Mouse (Mus musculus) Patski (cell line): ENCODE measurements around the gene F2r. TPM values are rescaled to one million over a fixed set of nuclear protein-coding genes. Genes with fewer than 3 reads are reported as not detected.

Experiments used
- ATAC-seq: fragments of 100-300 bp; one replicate; pipeline ENCODE4 v1.8.0; 2021
- CTCF ChIA-PET: fragments of 350-600 bp; sonication (Branson Sonifier 250); formaldehyde crosslinking; loops from one replicate; lab custom pipeline; 2022; ENCODE audit warnings: inconsistent platforms; lab: Charles Lee
- POLR2A ChIA-PET: fragments of 350-600 bp; sonication (Branson Sonifier 250); formaldehyde crosslinking; loops from one replicate; lab custom pipeline; 2022; ENCODE audit warnings: antibody characterized with exemption, inconsistent platforms; lab: Charles Lee
- DNase-seq: peaks from one replicate; pipeline ENCODE4 v3.0.0-alpha.2; 2011; ENCODE audit warnings: low read depth, low spot score
- H3K27me3 ChIP-seq: fragments of 371-371 bp; one replicate; pipeline ENCODE4 v1.5.1; 2021
- CTCF ChIP-seq: fragments of 100-300 bp; IDR thresholded peaks from one replicate; pipeline ENCODE4 v1.5.1; 2021
- in situ Hi-C: fragments of 300-500 bp; cut with MboI; formaldehyde crosslinking; loops from 3 replicates; pipeline ENCODE4 v1.11.1; 2018; ENCODE audit warnings: low pct_unique_long_range_greater_than_20kb, mixed read lengths
- polyA plus RNA-seq: library from polyadenylated mRNA; unstranded; gene quantifications from one replicate; pipeline ENCODE4 v1.2.3, GENCODE M21; 2021

F2r gene
- polyA plus RNA-seq, 1 experiment from 2014 or later: 168 TPM

- in situ Hi-C loops: no loop called here
- no peaks in the 10 kb centered on the region for H3K27me3 ChIP-seq
- no peak for ATAC-seq
- DNase-seq: no peak
- POLR2A ChIA-PET: no interaction called here
- no peak for TF ChIP-seq CTCF
- CTCF ChIA-PET: no interaction called here
These were observed 29.0 kb upstream of the F2r start for GRCm38 (mm10) chr13:95647248-95647647.

- in situ Hi-C loops: no loop called here
- CTCF ChIA-PET: no interaction called here
- H3K27me3 ChIP-seq: no peaks in the 10 kb centered on the region
- no peak for TF ChIP-seq CTCF
- DNase-seq: no peak
- POLR2A ChIA-PET: no interaction called here
- ATAC-seq: no peak
These were observed 28.4 kb upstream of the F2r start for GRCm38 (mm10) chr13:95646687-95647111.

GRCm38 (mm10) chr13:95643740-95644139 lies 25.5 kb upstream of the F2r start:
- in situ Hi-C loops: no loop called here
- DNase-seq (no peak), ATAC-seq (peak; percentile 61)
- TF ChIP-seq CTCF: no peak
- no peaks in the 10 kb centered on the region for H3K27me3 ChIP-seq
- CTCF ChIA-PET: interaction anchor here (1.6 kb wide), 1 partner anchor 22 kb away, joined by 3 read pairs; no protein-coding TSS in a partner anchor
- POLR2A ChIA-PET: interaction anchor here (0.6 to 1.4 kb wide), 2 partner anchors 25 to 80 kb away, joined by 4 to 5 read pairs; partner anchors contain the start of gene F2r

GRCm38 (mm10) chr13:95641061-95641986 lies 23.0 kb upstream of the F2r start:
- DNase-seq (no peak), ATAC-seq (peak; percentile 59)
- H3K27me3 ChIP-seq: no peaks in the 10 kb centered on the region
- no peak for TF ChIP-seq CTCF
- CTCF ChIA-PET: interaction anchor here (1.1 to 1.4 kb wide), 2 partner anchors 14 to 77 kb away, joined by 3 read pairs; no protein-coding TSS in a partner anchor
- in situ Hi-C loops: no loop called here
- POLR2A ChIA-PET: no interaction called here

GRCm38 (mm10) chr13:95640408-95640807 lies 22.1 kb upstream of the F2r start:
- CTCF ChIA-PET: interaction anchor here (1.4 kb wide), 2 partner anchors 16 to 76 kb away, joined by 3 to 4 read pairs; no protein-coding TSS in a partner anchor
- DNase-seq (no peak), ATAC-seq (no peak)
- POLR2A ChIA-PET: interaction anchor here (1.0 kb wide), 1 partner anchor 23 kb away, joined by 3 read pairs; no protein-coding TSS in a partner anchor
- H3K27me3 ChIP-seq: no peaks in the 10 kb centered on the region
- TF ChIP-seq CTCF: no peak
- in situ Hi-C loops: no loop called here

GRCm38 (mm10) chr13:95639336-95640116 lies 21.2 kb upstream of the F2r start:
- no peak for TF ChIP-seq CTCF
- ChIA-PET CTCF (interaction anchor here (1.4 kb wide), 1 partner anchor 15 kb away, joined by 4 read pairs; no protein-coding TSS in a partner anchor), POLR2A (interaction anchor here (1.0 kb wide), 1 partner anchor 24 kb away, joined by 3 read pairs; no protein-coding TSS in a partner anchor)
- DNase-seq: no peak
- no peak for ATAC-seq
- in situ Hi-C loops: no loop called here
- H3K27me3 ChIP-seq: no peaks in the 10 kb centered on the region

GRCm38 (mm10) chr13:95638894-95639293 lies 20.6 kb upstream of the F2r start:
- DNase-seq: no peak
- no peaks in the 10 kb centered on the region for H3K27me3 ChIP-seq
- TF ChIP-seq CTCF: no peak
- ChIA-PET POLR2A (no interaction called here), CTCF (no interaction called here)
- in situ Hi-C loops: no loop called here
- ATAC-seq: no peak

GRCm38 (mm10) chr13:95637737-95638136 lies 19.4 kb upstream of the F2r start:
- POLR2A ChIA-PET: no interaction called here
- in situ Hi-C loops: no loop called here
- TF ChIP-seq CTCF: no peak
- CTCF ChIA-PET: interaction anchor here (1.3 kb wide), 1 partner anchor 7 kb away, joined by 3 read pairs; no protein-coding TSS in a partner anchor
- H3K27me3 ChIP-seq: no peaks in the 10 kb centered on the region
- no peak for DNase-seq
- ATAC-seq: no peak

- in situ Hi-C loops: no loop called here
- no peak for ATAC-seq
- TF ChIP-seq CTCF: no peak
- ChIA-PET POLR2A (no interaction called here), CTCF (no interaction called here)
- no peaks in the 10 kb centered on the region for H3K27me3 ChIP-seq
- no peak for DNase-seq
These were observed 17.0 kb upstream of the F2r start for GRCm38 (mm10) chr13:95635301-95635700.

GRCm38 (mm10) chr13:95634451-95634850 lies 16.2 kb upstream of the F2r start:
- TF ChIP-seq CTCF: no peak
- in situ Hi-C loops: no loop called here
- ChIA-PET POLR2A (interaction anchor here (0.7 kb wide), 1 partner anchor 93 kb away, joined by 5 read pairs; no protein-coding TSS in a partner anchor), CTCF (interaction anchor here (1.2 to 2.1 kb wide), 3 partner anchors 10 to 16 kb away, joined by 3 to 6 read pairs (median 4); partner anchors contain the start of gene F2r)
- DNase-seq: no peak
- no peaks in the 10 kb centered on the region for H3K27me3 ChIP-seq
- no peak for ATAC-seq
